Mouse (Mus musculus) kidney, postnatal 0 days (tissue): ENCODE results near the gene Cnga3. TPM values are rescaled to one million over a fixed set of nuclear protein-coding genes. Genes with fewer than 3 reads are reported as not detected.

ENCODE experiments used
- ATAC-seq: fragments of 200-750 bp; cut with Nextera tagmentation; replicated peaks from 2 replicates; pipeline ENCODE4 v1.8.0; 2017; ENCODE audit warnings: low read depth, moderate number of reproducible peaks, moderate TSS enrichment, moderate library complexity; ENCODE audit not compliant: low FRiP score
- DNase-seq: peaks from one replicate; pipeline ENCODE4 v3.0.0-alpha.2; 2016; ENCODE audit warnings: low spot score
- H3K27ac ChIP-seq: fragments of 300-500 bp; sonication (generic); 2 replicates; pipeline ENCODE4 v1.5.1; 2014; ENCODE audit warnings: mild to moderate bottlenecking
- H3K27me3 ChIP-seq: fragments of 300-500 bp; sonication (generic); 2 replicates; pipeline ENCODE4 v1.6.1; 2014; ENCODE audit warnings: low read length, mixed read lengths; ENCODE audit not compliant: insufficient read depth
- H3K36me3 ChIP-seq: fragments of 300-500 bp; sonication (generic); 2 replicates; pipeline ENCODE4 v1.6.1; 2014; ENCODE audit warnings: low read length, mixed read lengths; ENCODE audit not compliant: insufficient read depth
- H3K4me1 ChIP-seq: fragments of 300-500 bp; sonication (generic); replicated peaks from 2 replicates; pipeline ENCODE4 v1.6.1; 2014; ENCODE audit warnings: antibody characterized with exemption, low read length, mixed read lengths; ENCODE audit not compliant: insufficient read depth
- H3K4me2 ChIP-seq: fragments of 300-500 bp; sonication (generic); 2 replicates; pipeline ENCODE4 v1.6.1; 2014; ENCODE audit warnings: mild to moderate bottlenecking, low read length, moderate library complexity, mixed read lengths
- H3K4me3 ChIP-seq: fragments of 300-500 bp; sonication (generic); replicated peaks from 2 replicates; pipeline ENCODE4 v1.5.1; 2014; ENCODE audit warnings: low read depth, low read length
- H3K9ac ChIP-seq: fragments of 300-500 bp; sonication (generic); 2 replicates; pipeline ENCODE4 v1.6.1; 2014; ENCODE audit warnings: low read depth, low read length
- H3K9me3 ChIP-seq: fragments of 300-500 bp; sonication (generic); replicated peaks from 2 replicates; pipeline ENCODE4 v1.6.1; 2016; ENCODE audit warnings: low read length, inconsistent platforms, mixed read lengths
- CTCF ChIP-seq: IDR thresholded peaks from 2 replicates; pipeline ENCODE4 v1.5.1; 2016; ENCODE audit warnings: antibody characterized with exemption, low read depth, mild to moderate bottlenecking, moderate library complexity
- WGBS: fragments of 180-500 bp; shearing (Covaris S2); extraction: QIAGEN DNeasy Blood & Tissue Kit; methylation state at CpG from one replicate; pipeline ENCODE4 v1.1.7; 2014; 5-methylcytosine and 5-hydroxymethylcytosine counted together
- polyA plus RNA-seq: library from polyadenylated mRNA; unstranded; fragments of >200 nt; fragmentation: Nextera tagmentation; extraction: Ambion mirVana; gene quantifications from 2 replicates; pipeline ENCODE4 v1.2.1, GENCODE M21; 2015

The Cnga3 gene
- polyA plus RNA-seq, 1 experiment from 2014 or later = not detected

DNA sequence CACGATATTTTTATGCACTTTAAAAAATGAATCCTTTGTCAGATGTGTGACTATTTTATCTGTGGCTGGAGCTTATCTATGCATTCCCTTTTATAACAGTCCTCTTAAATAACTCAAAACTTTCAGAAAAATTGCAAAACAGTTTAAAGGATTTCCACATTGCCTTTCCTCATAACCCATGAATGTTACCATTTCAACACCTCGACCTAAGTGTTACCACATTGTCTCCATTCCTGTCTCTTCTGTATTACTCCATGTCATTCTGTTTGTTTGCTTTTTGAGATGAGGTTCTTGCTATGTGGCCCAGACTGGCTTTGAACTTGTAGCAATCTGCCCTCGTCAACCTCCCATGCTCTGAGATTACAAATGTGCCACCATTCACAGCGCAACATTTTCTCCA lies 12.8 kb upstream of the Cnga3 start:
- WGBS = 88% methylated on average over 4 of the region's 4 CpGs
- Histone ChIP-seq H3K4me3 (no peak overlapping the region), H3K36me3 (no peaks in the 10 kb centered on the region)

DNA sequence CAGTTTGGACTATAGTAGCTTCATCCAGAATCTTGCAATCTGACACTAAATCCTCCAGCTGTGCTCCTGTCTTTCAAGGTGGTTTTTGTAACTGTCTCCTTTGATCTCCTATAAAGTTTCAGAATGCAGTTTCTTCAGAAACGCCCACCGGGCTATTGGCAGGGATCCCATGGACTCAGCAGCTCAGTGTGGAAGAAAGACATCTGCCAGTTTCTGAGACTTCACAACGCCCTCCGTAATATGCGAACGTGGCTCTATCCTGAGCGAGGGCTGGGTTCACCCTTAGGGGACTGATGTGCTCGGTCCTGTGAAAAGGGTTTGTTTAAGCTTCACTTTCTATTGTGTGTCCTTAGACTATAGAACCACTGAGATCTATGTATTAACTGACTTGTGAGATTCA lies 6.5 kb upstream of the Cnga3 start:
- Histone ChIP-seq H3K27me3 (no peaks in the 10 kb centered on the region), H3K9me3 (no peaks in the 10 kb centered on the region), H3K4me1 (no peaks in the 10 kb centered on the region), H3K4me3 (no peak overlapping the region), H3K4me2 (no peak overlapping the region), H3K36me3 (no peaks in the 10 kb centered on the region), H3K9ac (no peak overlapping the region), H3K27ac (no peak overlapping the region)
- 24% methylated on average over 8 of the region's 8 CpGs for WGBS
- TF ChIP-seq CTCF = no peak
- peak; percentile 33 for DNase-seq
- ATAC-seq = no peak

More for the DNA sequence above, 12.8 kb upstream of the Cnga3 start:
- Histone ChIP-seq H3K27me3 (no peaks in the 10 kb centered on the region), H3K4me1 (no peaks in the 10 kb centered on the region), H3K9me3 (no peaks in the 10 kb centered on the region), H3K27ac (no peak overlapping the region), H3K4me2 (no peak overlapping the region), H3K9ac (no peak overlapping the region)
- DNase-seq (no peak), ATAC-seq (no peak)
- no peak for TF ChIP-seq CTCF

DNA sequence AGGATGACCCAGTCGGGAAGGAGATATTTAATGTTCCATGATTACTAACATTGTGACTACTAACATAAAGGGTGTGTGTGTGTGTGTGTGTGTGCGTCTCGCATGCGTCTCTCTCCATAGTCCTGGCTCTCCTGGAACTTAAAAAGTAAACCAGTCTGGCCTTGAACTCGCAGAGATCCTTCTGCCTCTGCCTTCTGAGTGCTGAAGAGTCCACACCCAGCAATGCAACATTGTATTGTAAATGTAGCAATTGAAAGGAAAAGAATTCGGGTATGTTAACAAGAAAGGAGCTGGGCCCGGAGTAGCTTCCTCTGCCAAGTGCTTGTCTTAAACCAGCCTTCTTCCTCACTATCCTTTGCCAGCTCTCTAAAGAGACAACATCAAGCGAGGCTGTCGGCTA lies 1.9 kb upstream of the Cnga3 start:
- H3K27ac ChIP-seq = no peak overlapping the region
- no peak overlapping the region for H3K4me2 ChIP-seq
- no peak for TF ChIP-seq CTCF
- H3K9me3 ChIP-seq = no peaks in the 10 kb centered on the region
- H3K9ac ChIP-seq = no peak overlapping the region
- H3K4me3 ChIP-seq = no peak overlapping the region
- ATAC-seq (no peak), DNase-seq (no peak)
- no peaks in the 10 kb centered on the region for H3K4me1 ChIP-seq
- H3K27me3 ChIP-seq = no peaks in the 10 kb centered on the region
- H3K36me3 ChIP-seq = no peaks in the 10 kb centered on the region
- WGBS = 91% methylated on average over 9 of the region's 9 CpGs

DNA sequence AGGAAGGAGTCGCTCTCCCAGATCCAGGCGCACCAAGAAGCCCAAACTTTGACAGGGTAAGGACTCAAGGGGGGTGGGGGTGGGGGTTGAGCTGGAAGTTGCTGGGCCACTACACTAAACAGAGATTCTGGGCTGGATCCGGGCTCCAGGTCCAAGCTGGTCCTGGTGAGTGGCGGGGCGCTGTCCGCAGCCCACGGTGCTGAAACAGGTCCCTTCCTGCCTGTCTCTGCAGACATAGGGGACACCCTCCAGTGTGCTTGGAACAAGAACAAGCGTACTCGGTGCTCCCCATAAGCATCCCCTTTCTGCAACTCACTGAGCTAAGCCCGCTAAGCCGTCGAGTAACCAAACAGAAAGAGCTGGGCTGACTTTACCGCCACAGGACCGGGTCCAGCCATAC lies 4.2 kb downstream of the Cnga3 start:
- Histone ChIP-seq H3K9ac (no peak overlapping the region), H3K4me1 (no peaks in the 10 kb centered on the region), H3K27me3 (no peaks in the 10 kb centered on the region), H3K4me2 (no peak overlapping the region), H3K36me3 (no peaks in the 10 kb centered on the region), H3K27ac (no peak overlapping the region), H3K4me3 (no peak overlapping the region), H3K9me3 (no peaks in the 10 kb centered on the region)
- DNase-seq (peak; percentile 76), ATAC-seq (0 out of 2 replicates have a peak, but pooled peaks have one; percentile 43)
- TF ChIP-seq CTCF = no peak
- WGBS = 2% methylated on average over 13 of the region's 14 CpGs

DNA sequence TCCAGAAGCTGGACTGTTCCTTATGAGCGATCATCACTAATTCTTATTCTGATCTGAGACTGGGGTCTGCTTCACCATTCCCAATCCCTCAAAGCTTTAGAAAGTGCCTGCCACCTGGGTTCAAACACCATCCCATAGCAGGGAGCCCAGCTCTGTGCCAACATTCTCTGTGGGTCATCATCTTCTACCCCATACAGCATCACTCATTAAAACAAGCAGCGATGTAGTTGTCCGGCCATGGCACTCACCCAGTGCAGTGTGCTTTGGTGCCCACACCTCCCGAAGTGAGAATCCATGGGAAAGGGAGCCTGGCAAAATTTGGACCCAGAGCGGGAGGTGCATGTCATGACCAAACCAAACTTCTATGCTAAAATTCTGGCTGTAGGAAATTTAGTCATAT lies 5.4 kb downstream of the Cnga3 start:
- no peak for ATAC-seq
- H3K36me3 ChIP-seq = no peaks in the 10 kb centered on the region

DNA sequence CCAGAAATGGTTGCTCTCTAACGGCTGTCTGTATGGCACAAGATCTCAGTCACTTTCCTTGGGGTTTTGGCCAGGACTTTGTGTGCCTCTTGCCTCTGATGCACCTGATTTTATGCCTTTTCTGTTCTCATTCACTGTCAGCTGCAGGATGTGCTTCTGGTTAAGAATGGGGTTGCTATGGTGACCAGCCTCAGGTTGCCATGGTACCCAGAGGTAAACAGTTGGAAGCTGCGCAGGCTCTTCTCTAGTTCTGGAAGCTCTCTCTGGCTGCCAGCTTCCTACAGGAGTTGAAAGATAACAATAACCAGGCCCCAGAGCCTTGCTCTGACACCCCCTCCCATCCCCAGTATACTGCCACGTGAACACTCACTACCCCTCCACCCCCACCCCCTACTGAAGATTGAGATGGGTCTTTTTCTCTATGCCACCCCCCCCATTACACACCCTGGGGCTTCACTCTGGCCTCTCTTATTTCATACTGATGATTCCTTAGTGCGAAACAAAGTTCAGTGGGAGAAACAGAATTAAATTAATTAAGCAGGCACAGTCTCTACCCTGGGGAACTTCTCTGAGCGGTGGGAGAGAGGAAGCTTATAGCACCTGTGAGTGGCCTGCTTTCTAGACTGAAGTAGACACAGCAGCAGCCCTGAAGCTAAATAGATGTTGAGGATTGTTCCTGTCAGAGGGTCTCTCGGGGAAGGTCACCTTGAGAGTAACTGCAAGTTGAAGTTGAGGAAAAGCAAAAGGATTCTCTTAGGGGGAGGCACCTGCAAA lies 6.1 kb downstream of the Cnga3 start:
- no peaks in the 10 kb centered on the region for H3K4me1 ChIP-seq
- WGBS = 60% methylated on average over 6 of the region's 6 CpGs
- H3K27me3 ChIP-seq = no peaks in the 10 kb centered on the region
- no peak for TF ChIP-seq CTCF
- H3K4me2 ChIP-seq = no peak overlapping the region
- ATAC-seq = no peak
- no peak overlapping the region for H3K9ac ChIP-seq
- H3K27ac ChIP-seq = no peak overlapping the region
- H3K36me3 ChIP-seq = no peaks in the 10 kb centered on the region
- no peaks in the 10 kb centered on the region for H3K9me3 ChIP-seq
- H3K4me3 ChIP-seq = no peak overlapping the region
- DNase-seq = no peak

More for the DNA sequence above, 5.4 kb downstream of the Cnga3 start:
- no peak for DNase-seq
- TF ChIP-seq CTCF = no peak
- H3K27ac ChIP-seq = no peak overlapping the region
- WGBS = 88% methylated on average over 5 of the region's 5 CpGs
- H3K27me3 ChIP-seq = no peaks in the 10 kb centered on the region
- no peaks in the 10 kb centered on the region for H3K4me1 ChIP-seq
- no peaks in the 10 kb centered on the region for H3K9me3 ChIP-seq
- no peak overlapping the region for H3K9ac ChIP-seq
- no peak overlapping the region for H3K4me3 ChIP-seq
- no peak overlapping the region for H3K4me2 ChIP-seq
